Mouse (Mus musculus): Measurements from ENCODE around the gene Pdlim7. TPM values are rescaled to one million over a fixed set of nuclear protein-coding genes. Genes with fewer than 3 reads are reported as not detected.
A peak's percentile ranks its signal among the peaks of the same experiment; 100 is the strongest.

The Pdlim7 gene
- total and polyA plus RNA-seq, 2 experiments from 2014 or later: 41.3 to 153 TPM

DNA sequence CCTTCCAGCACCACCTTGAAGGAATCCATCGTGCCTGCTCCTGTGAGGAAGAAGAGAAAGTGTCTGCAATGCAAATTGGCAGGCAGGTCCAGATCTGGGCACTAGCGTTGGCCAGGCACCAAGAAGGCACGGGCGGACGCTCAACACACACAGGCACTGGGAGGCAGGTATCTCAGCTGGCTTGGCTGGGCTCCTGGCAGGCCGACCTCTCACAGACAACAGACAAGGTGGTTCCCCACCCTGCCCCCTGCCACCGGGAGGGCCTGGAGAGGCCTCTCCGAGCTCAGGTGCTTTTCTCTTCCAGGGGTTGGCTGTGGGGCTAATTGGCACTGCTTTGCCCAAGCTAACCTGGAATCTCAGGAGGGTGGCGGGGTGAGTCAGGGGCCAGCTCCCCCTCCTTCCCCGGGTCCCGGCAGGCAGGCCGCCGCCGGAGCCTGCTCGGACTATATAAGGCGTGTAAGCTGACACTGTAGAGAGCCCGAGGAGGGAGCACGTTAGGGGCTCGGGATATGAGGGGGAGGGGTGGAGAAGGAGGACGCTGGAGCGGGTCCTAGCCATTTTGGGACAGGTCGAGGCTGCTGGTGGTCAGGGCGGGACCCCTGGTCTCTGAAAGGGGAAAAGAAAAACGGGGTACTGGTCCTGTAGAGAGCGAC lies 971 bp downstream of the Pdlim7 start:
- Histone ChIP-seq H3K27ac (ENCODE audit: low read depth, low read length) (peak overlapping the region; percentile 78), H3K4me2 (ENCODE audit: low read depth, low read length, poor library complexity, severe bottlenecking) (peak overlapping the region; percentile 95), H3K36me3 (ENCODE audit: insufficient read depth, low read length) (peaks cover 19% of the 10 kb centered on the region), H3K4me1 (ENCODE audit: insufficient read depth, low read length) (peaks cover 21% of the 10 kb centered on the region), H3K4me3 (ENCODE audit: low read depth, low read length) (peak overlapping the region; percentile 78), H3K9me3 (ENCODE audit: low read length) (no peaks in the 10 kb centered on the region), H3K9ac (replicated peaks; ENCODE audit: low read length, poor library complexity, severe bottlenecking) (peak overlapping the region; percentile 90), H3K27me3 (ENCODE audit: insufficient read depth, low read length) (no peaks in the 10 kb centered on the region)
- peak; percentile 55; the same call in 1 of the 2 replicates for ATAC-seq (ENCODE audit: low FRiP score)
- TF ChIP-seq CTCF (IDR thresholded peaks at IDR 0.05): no peak
- 1% methylated on average over 23 of the region's 25 CpGs for WGBS
- no peak for DNase-seq (ENCODE audit: low spot score)

DNA sequence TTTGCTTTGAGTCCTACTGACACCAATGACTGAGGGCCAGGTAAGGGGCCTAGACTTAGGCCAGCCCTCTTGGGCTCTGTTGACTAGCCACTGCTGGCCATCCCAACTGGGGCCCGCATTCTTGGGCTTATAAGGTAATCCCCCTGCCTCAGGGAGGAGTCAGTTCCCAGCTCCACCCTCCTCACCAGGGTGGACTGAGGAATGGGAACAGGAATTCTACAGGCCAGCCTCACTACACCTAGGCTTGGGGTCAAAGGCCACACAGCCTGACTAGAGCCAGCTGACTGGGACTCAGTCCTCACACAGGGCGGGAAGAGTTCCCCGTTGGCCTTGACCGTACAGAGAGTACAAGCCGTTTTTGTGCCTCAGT lies 2.0 kb downstream of the Pdlim7 start:
- 0 out of 2 replicates have a peak overlapping the region, but pooled peaks have one; percentile 78 for H3K4me3 ChIP-seq (ENCODE audit: low read depth, low read length)
- peaks cover 29% of the 10 kb centered on the region for H3K36me3 ChIP-seq (ENCODE audit: insufficient read depth, low read length)
- TF ChIP-seq CTCF (IDR thresholded peaks at IDR 0.05): no peak
- H3K4me1 ChIP-seq (ENCODE audit: insufficient read depth, low read length): peaks cover 19% of the 10 kb centered on the region
- peak overlapping the region; percentile 40 for H3K9ac ChIP-seq (replicated peaks; ENCODE audit: low read length, poor library complexity, severe bottlenecking)
- DNase-seq (ENCODE audit: low spot score): no peak
- no peaks in the 10 kb centered on the region for H3K9me3 ChIP-seq (ENCODE audit: low read length)
- H3K27me3 ChIP-seq (ENCODE audit: insufficient read depth, low read length): no peaks in the 10 kb centered on the region
- H3K4me2 ChIP-seq (ENCODE audit: low read depth, low read length, poor library complexity, severe bottlenecking): peak overlapping the region; percentile 95
- no peak overlapping the region for H3K27ac ChIP-seq (ENCODE audit: low read depth, low read length)
- WGBS: 36% methylated on average over 5 of the region's 5 CpGs
- ATAC-seq (ENCODE audit: low FRiP score): no peak

DNA sequence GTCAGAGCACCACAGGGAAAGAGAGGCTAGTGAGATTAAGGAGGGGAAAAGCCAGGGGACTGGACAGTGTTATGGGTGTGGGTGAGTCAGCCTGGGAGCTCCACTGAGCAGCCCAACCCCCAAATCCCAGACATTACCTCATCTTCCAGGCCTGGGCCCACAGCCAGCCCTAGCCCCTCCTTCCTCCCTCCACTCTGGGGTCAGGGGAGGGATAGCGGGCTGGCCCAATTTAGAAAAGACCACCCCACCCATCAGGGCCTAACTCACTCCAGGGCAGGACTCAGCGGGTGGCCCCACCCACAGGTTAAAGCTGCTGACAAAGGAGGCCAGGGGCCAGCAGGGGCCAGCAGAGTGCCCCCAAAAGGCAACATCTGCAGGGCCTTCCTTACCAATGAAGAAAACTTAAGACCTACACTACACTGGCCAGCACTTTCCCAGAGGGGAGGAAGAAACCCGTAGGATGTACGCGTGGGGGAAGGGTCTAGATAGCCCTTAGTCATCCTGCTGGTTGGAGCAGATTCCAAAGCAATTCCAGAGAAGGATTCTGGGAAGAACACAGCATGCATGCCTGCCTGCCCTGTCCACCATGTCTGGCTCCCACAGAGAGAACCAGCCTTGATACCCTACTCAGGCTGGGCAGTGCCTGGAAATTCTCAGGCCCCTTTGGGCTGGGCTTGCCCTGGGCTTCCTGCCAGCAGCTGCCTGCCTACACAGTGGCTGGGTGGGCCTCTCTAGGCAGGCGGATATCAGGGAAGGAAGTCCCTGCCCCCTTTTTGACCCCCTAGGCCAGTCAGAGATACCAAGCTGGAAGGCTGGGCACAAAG lies 2.6 kb downstream of the Pdlim7 start:
- no peak for ATAC-seq (ENCODE audit: low FRiP score)
- no peaks in the 10 kb centered on the region for H3K27me3 ChIP-seq (ENCODE audit: insufficient read depth, low read length)
- no peak overlapping the region; the same call in 1 of the 2 replicates for H3K27ac ChIP-seq (ENCODE audit: low read depth, low read length)
- H3K36me3 ChIP-seq (ENCODE audit: insufficient read depth, low read length): peaks cover 35% of the 10 kb centered on the region
- no peaks in the 10 kb centered on the region for H3K9me3 ChIP-seq (ENCODE audit: low read length)
- DNase-seq (ENCODE audit: low spot score): no peak
- 0 out of 2 replicates have a peak overlapping the region, but pooled peaks have one; percentile 95 for H3K4me2 ChIP-seq (ENCODE audit: low read depth, low read length, poor library complexity, severe bottlenecking)
- H3K4me1 ChIP-seq (ENCODE audit: insufficient read depth, low read length): peaks cover 19% of the 10 kb centered on the region
- no peak for TF ChIP-seq CTCF (IDR thresholded peaks at IDR 0.05)
- WGBS: 21% methylated on average over 6 of the region's 6 CpGs
- no peak overlapping the region for H3K4me3 ChIP-seq (ENCODE audit: low read depth, low read length)
- peak overlapping the region; percentile 40 for H3K9ac ChIP-seq (replicated peaks; ENCODE audit: low read length, poor library complexity, severe bottlenecking)

DNA sequence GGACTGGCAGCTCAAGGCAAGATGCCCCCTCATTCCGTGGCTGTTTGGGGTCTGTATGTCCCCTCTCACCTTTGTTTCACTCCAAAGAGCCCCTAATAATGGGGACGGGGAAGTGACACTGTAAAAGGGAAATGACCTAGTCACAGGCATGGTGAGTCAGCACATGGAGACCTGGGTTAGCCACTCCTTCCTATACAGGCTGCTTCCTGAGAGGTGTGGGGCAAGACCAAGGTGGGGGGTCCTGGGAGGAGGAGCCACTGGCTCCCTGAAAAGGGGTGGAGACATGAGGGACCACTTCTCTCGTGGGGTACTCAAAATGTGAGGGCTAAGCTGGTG lies 3.2 kb downstream of the Pdlim7 start:
- Histone ChIP-seq H3K4me2 (ENCODE audit: low read depth, low read length, poor library complexity, severe bottlenecking) (no peak overlapping the region), H3K36me3 (ENCODE audit: insufficient read depth, low read length) (peaks cover 38% of the 10 kb centered on the region), H3K9me3 (ENCODE audit: low read length) (no peaks in the 10 kb centered on the region), H3K4me1 (ENCODE audit: insufficient read depth, low read length) (peaks cover 19% of the 10 kb centered on the region), H3K27me3 (ENCODE audit: insufficient read depth, low read length) (no peaks in the 10 kb centered on the region), H3K4me3 (ENCODE audit: low read depth, low read length) (no peak overlapping the region), H3K9ac (replicated peaks; ENCODE audit: low read length, poor library complexity, severe bottlenecking) (no peak overlapping the region), H3K27ac (ENCODE audit: low read depth, low read length) (no peak overlapping the region; the same call in 1 of the 2 replicates)
- ATAC-seq (ENCODE audit: low FRiP score): no peak
- 31% methylated on average over 3 of the region's 3 CpGs for WGBS
- DNase-seq (ENCODE audit: low spot score): no peak
- no peak for TF ChIP-seq CTCF (IDR thresholded peaks at IDR 0.05)

DNA sequence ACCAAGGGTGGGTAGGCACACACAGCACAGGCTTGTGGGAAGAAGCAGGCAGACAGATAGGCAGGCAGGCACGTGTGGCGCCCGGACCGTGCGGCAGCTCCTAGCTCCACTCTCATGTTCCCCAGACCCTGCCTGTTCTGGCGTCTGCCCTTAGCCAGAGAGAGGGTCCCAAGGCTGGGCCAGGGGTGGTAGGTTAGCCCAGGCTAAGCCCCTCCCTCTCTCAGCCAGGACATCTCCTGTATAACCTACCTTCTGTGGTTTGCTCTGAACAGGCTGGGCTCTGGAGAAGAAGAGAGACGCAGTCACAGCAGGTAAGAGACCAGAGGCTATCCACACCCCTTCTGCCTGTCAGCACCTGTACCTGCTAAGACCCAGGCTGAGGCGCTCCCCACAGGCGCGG lies 4.9 kb downstream of the Pdlim7 start:
- ATAC-seq (ENCODE audit: low FRiP score) (no peak), DNase-seq (ENCODE audit: low spot score) (no peak)
- no peaks in the 10 kb centered on the region for H3K9me3 ChIP-seq (ENCODE audit: low read length)
- H3K4me3 ChIP-seq (ENCODE audit: low read depth, low read length): no peak overlapping the region
- H3K9ac ChIP-seq (replicated peaks; ENCODE audit: low read length, poor library complexity, severe bottlenecking): no peak overlapping the region
- no peaks in the 10 kb centered on the region for H3K27me3 ChIP-seq (ENCODE audit: insufficient read depth, low read length)
- no peak overlapping the region for H3K27ac ChIP-seq (ENCODE audit: low read depth, low read length)
- no peak for TF ChIP-seq CTCF (IDR thresholded peaks at IDR 0.05)
- H3K4me2 ChIP-seq (ENCODE audit: low read depth, low read length, poor library complexity, severe bottlenecking): no peak overlapping the region
- H3K36me3 ChIP-seq (ENCODE audit: insufficient read depth, low read length): peaks cover 49% of the 10 kb centered on the region
- 94% methylated on average over 10 of the region's 10 CpGs for WGBS
- H3K4me1 ChIP-seq (ENCODE audit: insufficient read depth, low read length): peaks cover 14% of the 10 kb centered on the region

DNA sequence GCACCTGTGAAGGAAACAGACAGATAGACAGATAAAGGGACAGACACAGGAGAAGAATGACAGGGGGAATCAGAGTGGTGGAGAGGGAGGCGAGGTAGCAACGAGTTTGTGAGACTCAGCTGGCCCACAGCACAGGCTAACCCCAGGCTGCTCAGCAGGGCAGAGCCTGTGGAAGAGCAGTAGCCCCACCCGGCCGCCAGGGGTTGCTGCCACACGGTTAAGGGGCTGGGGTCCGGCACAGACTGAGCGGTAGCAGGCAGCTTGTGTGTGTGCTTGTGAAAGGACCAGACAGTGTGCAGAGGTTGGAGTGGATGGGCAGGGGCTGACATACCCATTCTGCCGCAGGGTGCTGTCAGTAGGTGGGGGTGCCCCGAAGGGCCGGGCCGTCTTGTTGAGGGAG lies 5.6 kb downstream of the Pdlim7 start:
- Histone ChIP-seq H3K27ac (ENCODE audit: low read depth, low read length) (no peak overlapping the region), H3K36me3 (ENCODE audit: insufficient read depth, low read length) (peaks cover 55% of the 10 kb centered on the region)

More for the DNA sequence above, 5.6 kb downstream of the Pdlim7 start:
- Histone ChIP-seq H3K4me3 (ENCODE audit: low read depth, low read length) (no peak overlapping the region), H3K4me1 (ENCODE audit: insufficient read depth, low read length) (peaks cover 14% of the 10 kb centered on the region), H3K9ac (replicated peaks; ENCODE audit: low read length, poor library complexity, severe bottlenecking) (no peak overlapping the region), H3K4me2 (ENCODE audit: low read depth, low read length, poor library complexity, severe bottlenecking) (no peak overlapping the region), H3K9me3 (ENCODE audit: low read length) (no peaks in the 10 kb centered on the region), H3K27me3 (ENCODE audit: insufficient read depth, low read length) (no peaks in the 10 kb centered on the region)
- WGBS: 56% methylated on average over 11 of the region's 11 CpGs
- DNase-seq (ENCODE audit: low spot score) (no peak), ATAC-seq (ENCODE audit: low FRiP score) (0 out of 2 replicates have a peak, but pooled peaks have one; percentile 10)
- peak; percentile 40; the same call in 1 of the 2 replicates for TF ChIP-seq CTCF (IDR thresholded peaks at IDR 0.05)

Data from midbrain, postnatal 0 days (tissue).